Mouse (Mus musculus): ENCODE data around the gene Crkl. TPM values are rescaled to one million over a fixed set of nuclear protein-coding genes. Genes with fewer than 3 reads are reported as not detected.
A peak's percentile ranks its signal among the peaks of the same experiment; 100 is the strongest.
"Not testable (repeated sequence)": the region's sequence is repeated elsewhere in the genome, so short reads cannot be mapped to it uniquely, and the experiment has no call there.

Gene Crkl
- polyA plus RNA-seq, 2 experiments from 2014 or later = 20.2 to 24.2 TPM

DNA sequence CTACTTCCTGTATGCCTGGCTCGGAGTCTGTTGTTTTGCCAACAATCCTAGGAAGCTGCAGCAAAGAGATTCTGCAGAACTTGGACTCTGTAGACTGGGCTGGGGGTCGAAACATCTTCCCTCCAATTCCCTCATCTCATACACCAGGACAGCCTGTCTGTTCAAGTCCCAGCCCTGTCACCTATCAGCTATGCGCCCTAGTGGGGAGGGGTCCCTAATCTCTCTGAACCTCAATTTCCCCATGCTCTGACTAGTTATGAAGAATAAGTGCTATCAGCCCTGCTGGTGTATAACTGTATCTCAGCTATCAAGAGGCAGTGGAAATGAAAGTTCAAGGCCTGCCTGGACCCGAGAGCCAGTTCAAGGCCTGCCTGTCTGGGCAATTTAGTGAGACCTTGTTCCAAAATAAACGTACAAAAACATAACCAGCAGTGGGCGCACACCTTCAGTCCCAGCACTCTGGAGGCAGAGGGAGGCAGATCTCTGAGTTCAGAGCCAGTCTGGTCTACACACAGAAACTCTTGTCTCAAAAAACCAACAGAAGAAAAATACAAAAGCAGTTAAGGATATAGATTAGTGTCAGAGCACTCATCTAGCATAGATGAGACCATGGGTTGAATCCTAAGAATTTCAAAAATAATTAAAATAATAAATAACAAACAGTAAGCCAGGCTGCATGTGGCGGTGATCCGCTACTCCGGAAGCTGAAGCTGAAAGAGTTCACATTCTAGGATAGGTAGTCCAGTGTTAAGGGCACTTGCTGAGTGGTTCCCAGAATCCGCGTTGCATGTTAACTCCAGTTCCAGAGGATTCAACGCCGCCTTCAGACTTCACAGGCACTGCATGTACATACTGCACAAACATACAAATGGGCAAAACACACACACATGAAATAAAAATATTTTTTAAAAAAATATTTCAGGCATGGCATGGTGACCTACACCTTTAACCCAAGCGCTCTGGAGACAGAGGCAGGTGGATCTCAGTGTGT, 37.0 kb downstream of the Crkl start:
- no peak for ATAC-seq

DNA sequence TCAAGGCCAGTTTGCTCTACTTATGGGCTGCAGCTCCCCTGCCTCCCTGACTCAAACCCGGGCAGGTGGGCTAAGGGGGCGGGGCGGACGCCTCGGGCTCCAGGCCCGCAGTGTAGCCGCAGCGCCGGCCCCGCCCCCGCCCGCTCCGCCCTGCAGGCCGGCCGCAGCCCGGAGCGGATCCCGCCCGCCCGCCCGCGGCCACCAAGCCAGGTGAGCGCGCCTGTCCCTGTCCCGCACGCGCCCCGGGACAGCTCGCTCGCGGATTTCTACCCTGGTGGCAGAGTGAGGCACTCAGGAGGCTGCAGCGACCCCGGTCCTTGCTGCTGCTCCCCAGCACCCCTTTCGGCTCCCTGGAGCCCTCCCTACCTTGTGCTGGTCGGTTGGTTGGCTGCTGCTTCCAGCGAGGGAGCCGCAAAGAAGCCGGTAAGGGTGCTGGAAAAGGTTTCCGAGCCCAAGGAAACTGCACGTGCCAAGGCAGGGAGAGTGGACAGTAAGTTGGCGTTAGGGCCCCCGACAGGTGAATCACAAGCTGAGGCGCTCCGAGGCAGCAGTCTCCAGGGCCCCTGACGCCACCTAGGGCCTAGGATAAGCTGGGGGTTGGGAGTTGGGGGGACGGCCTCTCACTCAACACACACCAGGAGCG, 37.8 kb downstream of the Crkl start, which contains the start of gene Aifm3:
Gene Aifm3, plus strand, starts transcription at position 143 of the 643 bp plus-strand sequence.
- ATAC-seq = peak; percentile 17

DNA sequence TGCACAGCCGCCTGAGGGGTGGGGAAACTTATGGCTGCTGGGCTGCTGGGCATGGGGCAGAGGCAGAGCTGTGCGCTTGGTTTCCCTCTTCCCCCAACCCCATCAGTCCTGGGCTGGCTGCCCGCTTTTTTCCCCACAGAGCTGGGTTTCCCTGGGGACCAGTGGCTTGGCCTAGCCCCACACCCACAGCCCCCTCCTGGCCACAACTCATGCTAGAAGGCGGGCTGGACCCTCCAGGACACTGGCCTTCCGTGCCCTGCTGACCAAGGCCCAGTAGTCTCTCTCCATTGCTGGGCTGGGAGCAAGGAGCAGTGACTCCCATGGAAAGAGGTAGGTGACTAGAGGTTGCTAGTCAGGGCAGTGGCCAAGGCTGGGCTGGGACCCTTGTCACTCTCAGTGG, 39.4 kb downstream of the Crkl start:
- ATAC-seq = no peak

DNA sequence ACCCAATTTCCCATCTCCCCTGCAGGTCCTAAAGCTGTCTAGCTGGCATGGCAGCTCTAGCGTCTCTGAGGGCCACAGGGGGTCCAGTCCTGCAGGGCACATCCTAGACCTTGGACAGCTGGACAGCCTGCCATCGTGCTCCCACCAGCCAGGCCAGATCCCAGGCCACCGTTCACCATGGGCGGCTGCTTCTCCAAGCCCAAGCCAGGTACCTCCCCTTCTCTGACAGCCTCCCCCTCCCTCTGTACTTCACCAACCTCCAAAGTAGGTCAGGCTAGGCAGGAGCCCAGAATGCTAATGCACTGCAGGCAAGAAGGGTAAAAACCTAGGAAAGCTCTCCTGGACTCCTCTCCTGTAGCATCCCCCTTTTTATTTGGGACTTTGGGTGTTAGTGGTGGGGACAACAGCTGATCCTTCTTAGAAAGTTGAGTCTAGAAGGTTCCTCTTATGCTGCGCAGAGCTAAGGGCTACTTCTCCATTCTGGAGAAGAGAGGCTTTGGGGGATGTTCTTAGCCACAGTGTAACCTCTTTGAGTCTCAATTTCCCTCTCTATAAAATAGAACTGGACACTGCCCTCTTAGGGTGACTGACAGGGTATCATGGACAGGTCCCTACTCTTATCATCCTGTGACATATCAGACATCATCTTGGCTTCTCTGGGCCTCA, 40.2 kb downstream of the Crkl start:
- ATAC-seq = no peak

DNA sequence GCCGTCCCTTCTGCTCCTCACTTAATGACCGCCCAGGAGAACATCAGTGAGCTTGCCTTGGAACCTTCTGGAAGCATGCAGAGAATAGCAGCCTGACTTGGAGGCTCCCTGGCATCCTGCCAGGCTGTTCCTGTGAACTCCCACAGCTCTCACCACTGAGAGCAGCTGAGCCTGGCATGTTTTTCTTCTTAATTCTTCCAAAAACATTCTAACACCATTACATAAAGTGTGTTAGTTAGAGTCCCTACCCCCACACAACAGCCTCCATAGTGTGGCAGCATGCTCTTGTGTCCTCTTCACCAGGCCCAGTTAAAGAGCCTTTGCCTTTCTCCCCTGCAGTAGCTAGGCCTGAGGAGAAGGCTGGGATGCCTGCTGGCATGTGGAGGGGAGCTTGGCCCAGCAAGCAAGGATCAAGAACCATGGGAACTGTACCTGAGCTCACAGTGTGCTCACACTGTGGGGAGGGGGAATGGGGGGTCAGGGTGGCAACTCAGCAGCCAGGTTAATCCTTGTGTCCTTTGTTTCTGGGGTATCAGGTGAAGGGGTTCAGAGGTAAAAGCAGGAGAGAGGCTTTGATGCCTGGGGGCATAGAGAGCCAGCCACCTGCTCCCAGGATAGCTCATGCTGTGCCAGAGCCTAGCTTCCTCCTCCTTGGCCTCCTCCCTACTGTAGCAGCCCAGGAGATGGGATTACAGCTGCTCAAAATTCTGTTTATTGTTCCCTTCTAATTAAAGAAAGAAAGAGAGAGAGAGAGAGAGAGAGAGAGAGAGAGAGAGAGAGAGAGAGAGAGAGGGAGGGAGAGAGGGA, 44.9 kb downstream of the Crkl start:
- no peak for ATAC-seq

DNA sequence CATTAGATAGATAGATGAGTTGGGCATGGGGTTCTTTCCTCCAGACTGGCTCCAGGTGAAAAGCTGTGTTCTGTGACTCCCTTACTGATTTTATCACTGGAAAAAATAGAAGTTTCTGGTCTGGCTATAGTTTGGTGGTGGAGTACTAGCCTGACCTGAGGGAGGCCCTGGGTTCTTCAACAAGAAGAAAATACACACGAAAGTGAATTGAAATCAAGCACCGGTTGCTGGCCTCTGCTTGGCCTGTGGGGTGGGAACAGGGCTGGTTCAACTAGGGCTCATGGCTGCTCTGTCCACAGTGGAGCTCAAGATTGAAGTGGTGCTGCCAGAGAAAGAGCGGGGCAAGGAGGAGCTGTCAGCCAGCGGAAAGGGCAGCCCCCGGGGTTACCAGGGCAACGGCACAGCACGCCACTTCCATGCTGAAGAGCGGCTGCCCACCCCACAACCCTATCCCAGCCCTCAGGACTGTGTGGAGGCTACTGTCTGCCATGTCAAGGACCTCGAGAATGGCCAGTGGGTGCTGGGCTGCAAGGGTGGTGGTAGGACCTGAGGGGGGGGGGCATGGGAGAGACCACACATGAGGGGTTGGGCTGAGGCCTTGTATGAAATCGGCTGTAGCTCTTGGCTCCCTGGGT, 47.6 kb downstream of the Crkl start:
- ATAC-seq = no peak

DNA sequence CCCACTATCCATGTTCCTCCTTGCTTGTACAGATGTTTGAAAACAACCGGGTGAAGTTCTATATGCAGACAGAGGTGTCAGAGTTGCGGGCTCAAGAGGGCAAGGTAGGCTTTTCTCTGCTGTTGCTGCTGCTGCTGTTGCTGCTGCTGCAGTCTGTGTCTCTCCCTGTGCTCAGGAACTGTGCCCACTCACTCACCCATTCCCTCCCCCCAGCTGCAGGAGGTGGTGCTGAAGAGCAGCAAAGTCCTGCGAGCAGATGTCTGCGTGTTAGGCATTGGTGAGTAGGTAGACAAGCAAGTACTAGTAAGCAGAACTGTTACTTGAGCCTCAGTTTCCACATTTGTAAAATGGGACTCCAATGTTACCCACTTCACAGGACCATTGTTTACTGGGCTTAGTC, 50.9 kb downstream of the Crkl start:
- no peak for ATAC-seq

DNA sequence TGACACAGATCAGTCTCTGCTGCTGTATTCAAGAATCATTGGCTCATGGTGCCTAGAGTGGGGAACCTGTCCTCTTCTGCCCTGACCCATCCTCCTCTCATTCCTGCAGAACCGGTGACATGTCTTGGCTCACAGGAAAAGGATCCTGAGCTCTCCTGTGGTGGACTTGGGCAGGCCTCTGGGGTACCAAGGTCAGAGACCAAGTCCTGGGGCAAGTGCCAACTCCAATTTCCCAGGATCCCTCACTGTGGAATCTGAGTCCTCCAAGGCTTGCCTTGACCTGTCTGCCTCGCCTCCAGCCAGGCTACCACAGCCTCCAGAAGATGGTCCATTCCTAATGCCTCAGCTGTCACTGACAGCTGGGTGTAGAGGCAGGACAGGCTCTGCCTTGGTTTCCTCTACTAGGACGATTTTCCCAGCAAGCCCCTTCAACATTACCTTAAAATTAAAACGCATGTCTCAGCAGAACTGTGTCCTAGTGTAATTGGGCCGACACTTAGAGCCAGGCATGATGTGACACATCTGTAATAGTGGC, 55.3 kb downstream of the Crkl start:
- ATAC-seq = no peak

DNA sequence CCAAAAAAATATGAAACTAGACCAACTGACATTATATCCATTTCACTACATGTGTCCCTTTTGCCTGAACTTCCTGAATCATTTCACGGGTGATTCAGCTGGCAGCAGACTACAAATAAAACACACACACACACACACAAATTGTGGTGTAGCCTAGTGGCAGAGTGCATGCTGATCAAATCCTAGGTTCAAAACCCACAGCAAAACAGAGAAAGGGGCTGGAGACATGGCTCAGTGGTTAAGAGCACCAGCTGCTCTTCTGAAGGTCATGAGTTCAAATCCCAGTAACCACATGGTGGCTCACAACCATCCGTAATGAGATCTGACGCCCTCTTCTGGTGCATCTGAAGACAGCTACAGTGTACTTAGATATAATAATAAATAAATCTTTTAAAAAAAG, 56.2 kb downstream of the Crkl start:
- ATAC-seq = not testable (repeated sequence)

DNA sequence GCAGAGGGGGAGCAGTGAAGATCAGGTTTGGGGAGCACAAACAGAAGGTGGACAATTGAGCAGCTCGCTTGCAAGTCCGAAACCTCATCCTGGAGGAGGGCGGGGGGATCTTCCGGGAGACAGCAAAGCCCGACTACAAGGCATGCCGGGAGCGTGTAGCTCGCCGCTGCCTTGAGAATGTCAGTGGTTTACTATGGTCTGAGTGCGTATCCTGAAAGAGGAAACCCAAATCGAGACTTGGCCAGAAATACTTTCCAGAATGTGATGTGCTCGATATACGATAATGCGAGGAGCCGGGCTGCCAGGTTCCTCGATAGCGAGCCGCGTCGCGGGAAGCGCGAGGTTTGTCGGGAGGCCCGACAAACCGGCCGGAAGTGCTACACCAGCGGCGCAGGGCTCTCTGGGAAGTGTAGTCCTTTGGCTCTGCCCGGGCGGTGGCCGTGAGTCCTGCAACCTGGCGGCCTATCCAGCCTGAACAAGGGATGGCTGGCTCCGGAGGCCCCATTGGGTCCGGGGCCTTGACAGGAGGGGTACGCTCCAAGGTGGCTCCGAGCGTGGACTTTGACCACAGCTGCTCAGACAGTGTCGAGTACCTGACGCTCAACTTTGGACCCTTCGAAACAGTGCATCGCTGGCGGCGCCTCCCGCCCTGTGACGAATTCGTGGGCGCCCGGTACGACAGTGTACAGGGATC, 56.9 kb downstream of the Crkl start, which contains the start of gene Lztr1:
Gene Lztr1, plus strand, starts transcription at position 143 of the 694 bp plus-strand sequence.
- peak; percentile 99 for ATAC-seq

DNA sequence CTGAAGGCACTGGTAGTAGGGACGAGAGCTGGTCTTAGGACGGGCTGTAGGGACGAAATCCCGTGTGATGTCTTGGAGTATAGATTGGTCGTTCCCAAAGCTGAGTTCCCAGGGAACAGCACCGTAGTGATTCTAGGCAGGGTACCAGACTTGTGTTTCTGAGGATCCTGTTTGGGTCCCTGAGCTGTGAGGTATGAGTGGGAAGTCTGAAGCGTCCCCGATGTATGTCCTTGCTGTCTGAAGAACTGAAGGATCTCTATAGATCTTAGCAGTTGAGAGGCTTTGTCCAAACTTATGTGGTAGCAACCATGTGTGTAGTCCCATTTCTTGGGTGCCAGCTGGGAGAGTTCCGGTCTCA, 57.4 kb downstream of the Crkl start:
- peak; percentile 4 for ATAC-seq

DNA sequence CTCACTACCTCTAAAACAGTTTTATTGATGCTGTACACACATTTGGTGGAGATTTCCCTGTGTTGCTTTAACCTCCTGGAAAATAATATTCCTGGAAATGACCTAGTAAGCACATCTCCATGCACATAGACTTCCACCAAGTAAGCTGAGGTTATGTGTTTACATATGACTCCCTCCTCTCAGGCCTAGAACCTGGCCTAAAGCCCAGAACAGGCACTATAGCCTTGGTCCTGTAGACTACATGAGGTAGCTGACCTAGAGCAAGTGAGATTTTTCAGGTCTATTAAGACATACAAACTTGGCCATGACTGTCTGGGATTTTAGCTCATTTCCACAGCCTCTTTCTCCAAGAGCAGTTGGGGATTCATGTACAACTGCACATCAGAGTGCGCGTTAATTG, 58.4 kb downstream of the Crkl start:
- ATAC-seq = no peak

DNA sequence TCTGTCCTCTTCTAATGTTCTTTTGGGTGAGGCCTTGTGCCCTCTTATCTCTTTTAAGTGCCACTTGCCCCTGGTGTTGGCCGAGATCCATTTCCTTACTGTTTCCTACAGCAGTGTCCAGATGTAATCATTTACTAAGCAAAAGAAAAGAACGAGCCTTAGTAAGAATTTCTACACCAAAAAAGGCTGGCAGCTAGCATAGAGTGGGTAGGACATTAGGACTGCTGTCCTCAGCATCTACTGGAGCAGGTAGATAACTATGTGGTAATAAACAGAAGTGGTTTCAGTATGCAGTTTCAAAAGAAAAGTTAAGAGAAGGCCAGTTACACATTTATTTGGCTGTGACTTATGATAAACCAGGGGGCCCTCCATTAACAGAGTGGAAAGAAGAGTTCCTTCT, 58.9 kb downstream of the Crkl start:
- no peak for ATAC-seq

DNA sequence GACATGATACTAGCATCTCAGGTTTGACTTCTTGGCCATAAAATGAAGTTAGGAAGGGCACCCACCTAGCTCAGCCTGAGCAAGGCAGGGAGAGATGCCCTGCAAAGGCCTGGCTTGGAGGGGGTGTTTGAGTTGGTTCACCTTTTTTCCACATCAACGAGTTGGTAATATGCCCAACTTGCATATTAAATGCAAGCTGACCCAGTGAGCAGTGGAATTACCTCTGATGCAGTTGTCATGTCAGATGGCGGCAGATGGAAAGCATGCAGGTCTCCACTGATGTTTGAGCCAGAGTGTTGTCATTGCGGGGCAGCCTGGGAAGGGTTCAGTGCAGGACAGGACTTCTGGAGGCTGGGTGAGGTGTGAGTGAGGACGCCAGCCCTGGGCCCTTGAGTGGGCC, 59.6 kb downstream of the Crkl start:
- no peak for ATAC-seq

DNA sequence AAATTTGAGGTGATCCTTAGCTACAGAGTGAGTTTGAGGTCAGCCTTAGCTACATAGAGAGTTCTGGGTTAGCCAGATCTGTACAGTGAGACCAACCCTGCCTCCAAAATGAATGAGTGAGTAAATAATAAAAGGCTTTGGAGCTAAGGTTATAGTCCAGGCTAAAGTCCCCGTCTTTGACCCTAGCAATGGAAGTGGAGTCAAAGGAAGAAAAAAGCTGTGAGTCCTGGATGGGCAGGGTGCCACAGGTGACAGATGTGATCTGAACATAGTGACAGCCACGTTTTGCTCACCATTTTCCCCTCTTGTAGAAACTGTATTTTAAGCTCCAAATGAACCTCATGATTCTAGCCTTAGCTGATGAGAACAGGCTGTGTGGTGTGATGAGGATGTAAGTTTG, 67.1 kb downstream of the Crkl start:
- ATAC-seq = no peak

DNA sequence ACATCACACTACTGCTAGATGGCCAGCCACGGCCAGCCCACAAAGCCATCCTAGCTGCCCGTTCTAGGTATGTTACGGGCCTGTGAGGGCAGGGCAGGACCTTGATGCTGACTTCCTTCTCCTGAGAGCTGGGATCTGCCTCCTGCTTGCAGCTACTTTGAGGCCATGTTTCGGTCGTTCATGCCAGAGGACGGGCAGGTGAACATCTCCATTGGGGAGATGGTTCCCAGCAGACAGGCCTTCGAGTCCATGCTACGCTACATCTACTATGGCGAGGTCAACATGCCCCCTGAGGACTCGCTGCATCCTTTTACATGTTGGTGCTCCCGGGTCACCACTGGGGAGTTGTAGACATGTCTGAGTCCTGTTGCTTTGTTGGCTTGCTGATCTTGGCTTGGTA, 72.4 kb downstream of the Crkl start:
- no peak for ATAC-seq

DNA sequence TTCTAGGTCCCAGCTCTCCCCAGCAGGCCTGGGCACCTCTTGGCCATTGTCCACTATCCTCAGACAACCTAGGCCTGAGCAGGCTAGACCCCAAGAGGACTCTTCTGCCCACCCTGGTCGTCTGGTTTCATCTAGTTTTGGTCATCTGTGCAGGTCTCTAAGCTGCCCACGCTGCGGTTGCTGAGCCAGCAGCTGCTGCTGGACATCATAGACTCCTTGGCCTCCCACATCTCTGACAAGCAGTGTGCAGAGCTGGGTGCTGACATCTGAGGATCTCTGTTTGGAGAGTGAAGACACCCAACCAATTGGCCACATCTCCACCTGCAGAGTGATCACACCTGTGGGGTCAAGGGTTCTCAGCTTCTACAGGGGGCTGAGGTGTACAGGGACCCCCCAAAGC, 73.7 kb downstream of the Crkl start:
- no peak for ATAC-seq

DNA sequence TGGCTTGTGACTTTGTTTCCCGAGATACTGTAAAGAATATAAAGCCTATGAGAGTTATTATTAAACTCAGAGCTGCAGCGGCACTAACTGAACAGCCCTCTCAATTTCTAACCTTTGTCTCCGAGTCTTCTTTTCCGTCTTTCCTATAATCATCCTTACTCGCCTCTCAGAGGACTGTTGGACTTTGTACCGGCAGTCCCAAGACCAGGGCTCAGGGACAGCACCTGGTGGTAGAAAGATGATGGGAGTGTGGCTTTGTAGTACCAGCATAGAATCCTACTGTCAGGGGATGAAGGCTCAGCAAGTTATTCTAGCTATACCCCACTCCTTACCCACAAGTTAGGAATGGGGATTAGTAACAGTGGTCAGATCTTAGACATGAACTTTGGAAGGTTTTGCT, 74.4 kb downstream of the Crkl start:
- ATAC-seq = no peak

DNA sequence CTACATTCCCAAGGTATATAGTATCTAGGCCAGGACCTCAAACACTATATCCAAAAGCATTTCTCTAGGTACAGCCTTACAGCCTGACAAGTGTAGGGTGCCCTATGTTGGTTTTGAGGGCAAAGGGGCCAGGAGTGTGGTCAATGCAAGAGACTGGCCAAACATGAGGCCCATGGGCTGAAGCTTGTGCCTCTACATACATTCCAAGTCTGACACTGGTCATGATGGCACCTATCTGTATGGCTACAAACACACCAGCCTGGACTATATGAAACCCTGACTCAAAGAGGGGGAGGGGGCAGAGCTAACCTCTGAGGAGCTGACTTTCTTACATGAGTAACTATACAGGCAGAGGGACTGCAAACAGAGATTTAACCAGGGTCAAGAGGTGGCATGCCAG, 75.8 kb downstream of the Crkl start:
- no peak for ATAC-seq

DNA sequence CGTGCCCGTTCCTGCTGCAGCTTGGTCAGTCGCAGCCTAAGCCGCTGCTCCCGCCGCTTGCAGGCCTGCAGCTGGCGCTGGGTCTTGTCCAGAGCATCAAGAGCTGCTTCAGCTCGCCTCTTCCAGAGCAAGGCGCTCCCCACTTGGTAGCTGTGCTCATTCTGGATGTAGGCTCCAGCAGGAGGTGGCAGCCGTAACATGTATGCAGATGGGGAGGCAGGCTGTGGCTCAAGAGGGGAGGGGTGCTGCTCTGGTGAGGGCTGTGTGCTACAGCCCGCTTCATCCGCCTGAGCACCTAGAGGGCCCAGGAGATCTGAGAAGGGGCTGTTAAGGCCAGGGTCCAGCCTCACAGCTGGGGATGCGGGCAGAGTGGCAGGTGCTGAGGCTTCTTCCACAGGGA, 76.5 kb downstream of the Crkl start:
- ATAC-seq = no peak

DNA sequence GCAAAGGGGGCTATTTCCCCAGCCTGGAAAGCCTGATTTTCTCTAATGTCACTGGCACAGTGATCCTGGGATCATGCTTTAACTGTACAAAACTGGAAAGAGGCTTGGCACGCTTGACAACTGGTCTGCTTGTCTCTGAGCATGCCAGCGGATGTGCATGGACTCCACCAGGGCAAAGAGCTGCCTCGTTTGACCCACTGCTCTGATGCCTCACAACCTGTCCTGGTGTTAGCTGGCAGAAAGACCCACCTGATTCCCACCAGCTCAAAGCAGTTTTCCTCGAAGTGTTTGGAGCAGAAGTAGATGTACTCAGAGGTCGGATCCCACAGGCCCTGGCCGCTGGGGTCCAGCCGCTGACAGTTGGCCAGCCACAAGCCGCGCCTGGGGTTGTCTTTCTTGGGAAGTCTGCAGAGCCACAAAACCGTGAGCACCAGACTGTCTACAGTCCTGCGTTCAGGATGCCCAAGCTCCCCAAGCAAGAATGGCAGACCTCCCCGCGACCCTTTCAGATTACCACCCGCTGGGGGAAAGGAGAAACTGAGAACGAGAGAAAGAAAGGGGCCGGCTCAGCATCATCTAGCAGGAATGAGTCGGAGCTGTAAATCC, 78.3 kb downstream of the Crkl start:
- ATAC-seq = no peak
